ENCODE assay signal across 21 mouse cellular contexts in the genomic region with DNA sequence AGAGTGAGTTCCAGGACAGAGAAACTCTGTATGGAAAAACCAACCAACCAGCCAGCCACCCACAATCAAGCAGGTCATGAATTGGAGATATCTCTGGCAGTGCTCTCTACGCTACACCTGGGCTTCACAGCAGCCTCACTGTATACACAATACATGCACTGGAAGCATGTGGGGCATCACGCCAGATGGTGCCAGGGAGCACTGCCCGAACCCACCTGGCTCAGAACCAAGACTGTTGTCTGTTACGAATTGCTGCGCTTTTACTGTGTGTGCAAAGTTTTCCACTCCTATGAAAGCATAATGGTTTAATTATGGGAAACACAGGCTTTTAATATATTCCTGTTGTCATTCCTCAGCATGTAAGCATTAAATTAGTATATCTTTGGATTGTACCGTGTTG.
"Had no signal": no experiment of that assay in that cellular context is flagged by ENCODE, and none has a peak within 500 bp of the region (broad histone marks: within the 10 kb centered on the region; RNA-seq: fewer than 3 reads in every experiment).

No protein-coding gene starts in this region.

- H3K9me3 ChIP-seq: kidney, embryonic 15.5 days; limb, embryonic 15.5 days; midbrain, embryonic 10.5 days; midbrain, embryonic 13.5 days; neural tube, embryonic 12.5 days; neural tube, embryonic 15.5 days had no signal

- DNase-seq: kidney, adult 8-10 months; kidney, postnatal 10 days; kidney, postnatal 36 days; layer of hippocampus, postnatal 36 days; liver, postnatal 0 days; lung, embryonic 14.5 days; lung, postnatal 36 days; right cerebral cortex, adult 18-20 months; right cerebral cortex, postnatal 14 days; thymus, adult 18-20 months; thymus, postnatal 36 days had no signal

- ATAC-seq: liver, postnatal 0 days; lung, postnatal 0 days; midbrain, embryonic 13.5 days had no signal

- H3K36me3 ChIP-seq: kidney, embryonic 15.5 days; limb, embryonic 15.5 days; midbrain, embryonic 10.5 days; midbrain, embryonic 13.5 days; neural tube, embryonic 12.5 days; neural tube, embryonic 15.5 days had no signal

- H3K4me2 ChIP-seq: kidney, embryonic 15.5 days; limb, embryonic 15.5 days; liver, embryonic 11.5 days; lung, embryonic 14.5 days; midbrain, embryonic 13.5 days; neural tube, embryonic 12.5 days; neural tube, embryonic 15.5 days had no signal

- H3K9ac ChIP-seq: kidney, embryonic 15.5 days; limb, embryonic 15.5 days; liver, embryonic 14.5 days; liver, postnatal 0 days; lung, embryonic 14.5 days; midbrain, embryonic 13.5 days; neural tube, embryonic 12.5 days; neural tube, embryonic 15.5 days had no signal

- H3K4me3 ChIP-seq: kidney, embryonic 15.5 days; limb, embryonic 15.5 days; megakaryocyte, embryonic 14.5 days; midbrain, embryonic 10.5 days; midbrain, embryonic 13.5 days; neural tube, embryonic 12.5 days; neural tube, embryonic 15.5 days had no signal

- H3K27me3 ChIP-seq: kidney, embryonic 15.5 days; limb, embryonic 15.5 days; megakaryocyte, embryonic 14.5 days; midbrain, embryonic 13.5 days; neural tube, embryonic 12.5 days; neural tube, embryonic 15.5 days had no signal

- H3K4me1 ChIP-seq: kidney, embryonic 15.5 days; megakaryocyte, embryonic 14.5 days; midbrain, embryonic 13.5 days; neural tube, embryonic 12.5 days; neural tube, embryonic 15.5 days had no signal

- H3K27ac ChIP-seq: kidney, embryonic 15.5 days; limb, embryonic 15.5 days; liver, embryonic 14.5 days; midbrain, embryonic 10.5 days; midbrain, embryonic 13.5 days; neural tube, embryonic 12.5 days; neural tube, embryonic 15.5 days had no signal
